Mouse (Mus musculus) C2C12 (cell line): ENCODE measurements around the gene Stum.

Source experiments
- CTCF ChIP-seq: IDR thresholded peaks from one replicate; pipeline ENCODE4 v1.5.1; 2011; ENCODE audit not compliant: control insufficient read depth, insufficient read depth, insufficient read length
- MAX ChIP-seq: IDR thresholded peaks from one replicate; pipeline ENCODE4 v1.6.1; 2011; ENCODE audit warnings: mild to moderate bottlenecking, control low read depth
- MYOG ChIP-seq: IDR thresholded peaks from one replicate; pipeline ENCODE4 v1.6.1; 2011; ENCODE audit not compliant: control insufficient read depth, insufficient read length; ENCODE audit errors: extremely low read depth
- USF1 ChIP-seq: IDR thresholded peaks from one replicate; pipeline ENCODE4 v1.6.1; 2011; ENCODE audit warnings: low read depth, mild to moderate bottlenecking, control low read depth, moderate library complexity

DNA sequence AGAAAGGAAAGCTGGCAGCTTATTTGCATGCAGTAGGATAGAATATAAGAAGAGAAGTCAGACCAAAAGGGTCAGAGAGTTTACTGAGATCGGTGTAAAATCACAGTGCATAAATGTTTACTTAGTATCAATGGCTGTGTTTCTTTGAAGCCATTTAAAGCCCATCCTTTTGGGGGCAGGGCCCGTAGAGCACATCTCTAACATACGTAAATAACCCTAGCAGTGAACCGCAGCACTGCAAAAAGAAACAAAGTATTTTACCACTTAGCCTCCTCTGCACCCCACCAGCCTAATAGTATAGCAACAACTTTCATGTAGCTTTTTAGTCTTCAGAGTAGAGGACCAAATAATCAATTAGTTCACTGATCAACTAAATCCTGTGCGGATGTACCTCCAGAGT lies 85.6 kb downstream of the Stum start:
- TF ChIP-seq CTCF, result no peak
- TF ChIP-seq MAX, result no peak
- no peak for TF ChIP-seq USF1
- TF ChIP-seq MYOG, result no peak
